Mouse (Mus musculus): ENCODE results near the gene Aff4.

DNA sequence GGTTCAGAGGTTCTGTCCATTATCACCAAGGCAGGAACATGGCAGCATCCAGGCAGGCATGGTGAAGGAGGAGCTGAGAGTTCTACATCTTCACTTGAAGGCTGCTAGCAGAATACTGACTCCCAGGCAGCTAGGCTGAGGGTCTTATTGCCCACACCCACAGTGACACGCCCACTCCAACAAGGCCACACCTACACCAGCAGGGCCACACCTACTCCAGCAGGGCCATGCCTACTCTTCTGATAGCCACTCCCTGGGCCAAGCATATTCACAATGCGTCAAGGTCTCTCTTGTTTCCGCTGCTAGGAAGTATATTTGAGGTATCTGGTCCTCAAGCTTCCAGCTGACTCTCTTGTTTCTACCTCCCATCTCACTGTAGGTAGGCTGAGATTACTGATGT, 108.4 kb downstream of the Aff4 start:
- TF ChIP-seq POLR2A (IDR thresholded peaks at IDR 0.05; ENCODE audit: borderline replicate concordance, extremely low read depth, insufficient read depth, insufficient read length, poor library complexity, severe bottlenecking) (no peak), CTCF (IDR thresholded peaks at IDR 0.05; ENCODE audit: borderline replicate concordance, extremely low read depth, insufficient read depth, insufficient read length) (no peak)
